Mouse (Mus musculus): ENCODE results near the gene Bbs12. TPM values are rescaled to one million over a fixed set of nuclear protein-coding genes. Genes with fewer than 3 reads are reported as not detected.

Gene Bbs12
- polyA plus RNA-seq, 1 experiment from 2014 or later, result 8.7 TPM

DNA sequence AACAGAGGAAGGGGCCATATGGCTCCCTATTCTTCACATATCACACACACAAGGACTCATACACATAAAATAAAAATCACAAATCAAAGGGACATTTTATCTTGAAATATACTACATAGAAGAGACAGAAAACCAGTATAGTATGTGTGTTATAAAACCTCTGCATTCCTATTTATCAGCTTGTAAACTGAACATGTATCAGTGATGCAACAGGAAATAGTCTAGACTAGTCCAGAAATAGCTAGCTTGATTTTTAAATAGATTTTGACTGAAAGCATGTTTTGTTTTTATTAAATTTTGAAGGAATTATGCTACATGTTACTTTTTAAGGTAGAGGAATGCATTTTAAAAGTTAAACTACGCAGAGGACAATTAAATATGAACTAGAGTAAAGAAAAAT is 17.6 kb downstream of the Bbs12 start:
- H3K36me3 ChIP-seq, result no peaks in the 10 kb centered on the region
- no peaks in the 10 kb centered on the region for H3K27me3 ChIP-seq
- no peak for ATAC-seq (ENCODE audit: low FRiP score, low read depth)
- H3K27ac ChIP-seq, result no peak overlapping the region
- no peaks in the 10 kb centered on the region for H3K9me3 ChIP-seq
- no peak overlapping the region for H3K4me3 ChIP-seq
- no peak overlapping the region for H3K4me2 ChIP-seq (replicated peaks)
- peaks cover 13% of the 10 kb centered on the region for H3K4me1 ChIP-seq
- no peak overlapping the region for H3K9ac ChIP-seq
- 75% methylated on average over 1 of the region's 1 CpGs for WGBS

DNA sequence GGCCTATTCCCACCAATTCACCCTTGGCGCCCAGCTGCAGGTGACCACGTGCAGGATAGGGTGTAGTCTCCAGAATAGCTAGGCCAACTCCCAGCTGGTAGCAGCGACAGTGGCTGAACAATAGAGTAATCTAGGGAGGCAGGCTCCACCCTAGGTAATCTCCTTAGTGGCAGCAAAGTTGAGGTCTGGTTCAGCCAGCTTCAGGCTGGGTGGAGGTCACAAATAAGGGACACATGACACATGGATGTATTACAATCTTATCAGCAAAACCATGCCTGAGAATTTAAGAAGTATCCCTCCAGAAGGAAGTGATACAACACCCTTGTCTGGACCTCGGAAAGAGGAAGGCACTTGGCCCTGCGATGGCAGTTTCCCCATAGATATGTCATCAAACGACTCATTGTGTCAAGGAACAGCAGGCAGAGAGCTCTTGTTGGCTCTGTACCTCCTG is 19.7 kb downstream of the Bbs12 start:
- no peak overlapping the region for H3K4me3 ChIP-seq
- no peak overlapping the region for H3K9ac ChIP-seq
- 70% methylated on average over 6 of the region's 6 CpGs for WGBS
- H3K9me3 ChIP-seq, result no peaks in the 10 kb centered on the region
- H3K4me2 ChIP-seq (replicated peaks), result no peak overlapping the region
- no peak for ATAC-seq (ENCODE audit: low FRiP score, low read depth)
- H3K27me3 ChIP-seq, result no peaks in the 10 kb centered on the region
- no peak overlapping the region for H3K27ac ChIP-seq
- no peaks in the 10 kb centered on the region for H3K36me3 ChIP-seq
- peaks cover 13% of the 10 kb centered on the region for H3K4me1 ChIP-seq

GRCm38 (mm10) chr3:37334053-37334452 is 21.7 kb downstream of the Bbs12 start:
- Histone ChIP-seq H3K4me3 (no peak overlapping the region), H3K27ac (no peak overlapping the region), H3K36me3 (no peaks in the 10 kb centered on the region), H3K27me3 (no peaks in the 10 kb centered on the region), H3K9ac (no peak overlapping the region), H3K4me1 (0 out of 2 replicates have a peak, but pooled peaks cover 4% of the 10 kb centered on the region), H3K4me2 (replicated peaks) (no peak overlapping the region), H3K9me3 (no peaks in the 10 kb centered on the region)
- ATAC-seq (ENCODE audit: low FRiP score, low read depth), result no peak
- 93% methylated on average over 4 of the region's 4 CpGs for WGBS

GRCm38 (mm10) chr3:37341110-37341509 is 28.8 kb downstream of the Bbs12 start:
- H3K4me1 ChIP-seq, result 0 out of 2 replicates have a peak, but pooled peaks cover 5% of the 10 kb centered on the region
- H3K4me3 ChIP-seq, result no peak overlapping the region
- no peaks in the 10 kb centered on the region for H3K9me3 ChIP-seq
- no peak overlapping the region for H3K4me2 ChIP-seq (replicated peaks)
- H3K27ac ChIP-seq, result no peak overlapping the region
- H3K36me3 ChIP-seq, result no peaks in the 10 kb centered on the region
- H3K27me3 ChIP-seq, result no peaks in the 10 kb centered on the region
- ATAC-seq (ENCODE audit: low FRiP score, low read depth), result no peak
- H3K9ac ChIP-seq, result no peak overlapping the region
- WGBS, result 62% methylated on average over 5 of the region's 5 CpGs

DNA sequence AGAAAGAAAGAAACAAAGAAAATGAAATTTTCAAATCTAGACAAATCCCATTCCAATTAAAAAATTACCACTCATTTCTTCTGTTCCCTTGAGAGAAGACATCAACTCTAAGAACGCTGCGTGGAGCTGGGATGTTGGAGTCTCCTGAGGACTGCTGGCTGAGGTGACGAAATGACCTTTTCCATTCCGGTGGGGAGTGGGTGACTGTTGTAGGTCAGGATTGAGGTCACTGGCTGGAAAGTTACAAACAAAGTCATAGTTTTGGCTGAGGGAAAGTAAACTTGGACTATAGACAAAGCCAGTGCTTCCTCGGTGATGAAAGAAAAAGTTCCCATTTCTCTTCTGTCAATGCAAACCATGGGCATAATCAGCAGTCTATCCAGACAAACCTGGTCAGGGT is 30.5 kb downstream of the Bbs12 start:
- Histone ChIP-seq H3K27me3 (peaks cover 7% of the 10 kb centered on the region), H3K36me3 (no peaks in the 10 kb centered on the region), H3K4me1 (peaks cover 16% of the 10 kb centered on the region), H3K4me3 (no peak overlapping the region), H3K9me3 (no peaks in the 10 kb centered on the region), H3K27ac (no peak overlapping the region), H3K4me2 (replicated peaks) (no peak overlapping the region), H3K9ac (no peak overlapping the region)
- 72% methylated on average over 5 of the region's 5 CpGs for WGBS
- ATAC-seq (ENCODE audit: low FRiP score, low read depth), result no peak

GRCm38 (mm10) chr3:37347671-37348070 is 35.3 kb downstream of the Bbs12 start:
- peak overlapping the region; percentile 89 for H3K4me2 ChIP-seq (replicated peaks)
- no peak; the same call in 1 of the 2 replicates for ATAC-seq (ENCODE audit: low FRiP score, low read depth)
- no peak overlapping the region for H3K27ac ChIP-seq
- whole genome bisulfite sequencing, result 33% methylated on average over 9 of the region's 9 CpGs
- H3K9ac ChIP-seq, result peak overlapping the region; percentile 90
- H3K4me1 ChIP-seq, result peaks cover 32% of the 10 kb centered on the region
- H3K27me3 ChIP-seq, result peaks cover 18% of the 10 kb centered on the region
- H3K9me3 ChIP-seq, result no peaks in the 10 kb centered on the region
- H3K36me3 ChIP-seq, result no peaks in the 10 kb centered on the region
- peak overlapping the region; percentile 81 for H3K4me3 ChIP-seq

- H3K36me3 ChIP-seq, result no peaks in the 10 kb centered on the region
- peaks cover 18% of the 10 kb centered on the region for H3K27me3 ChIP-seq
- H3K4me1 ChIP-seq, result peaks cover 33% of the 10 kb centered on the region
- peak within 1 kb of the TSS; percentile 89 for H3K4me2 ChIP-seq (replicated peaks)
- H3K9ac ChIP-seq, result peak within 1 kb of the TSS; percentile 90
- WGBS, result under 1% methylated on average over 65 of the region's 75 CpGs
- ATAC-seq (ENCODE audit: low FRiP score, low read depth), result peak; percentile 70; the same call in 1 of the 2 replicates
- peak within 1 kb of the TSS; percentile 63 for H3K27ac ChIP-seq
- 0 out of 2 replicates have a peak, but pooled peaks cover 6% of the 10 kb centered on the region for H3K9me3 ChIP-seq
- peak within 1 kb of the TSS; percentile 81 for H3K4me3 ChIP-seq
Measured at GRCm38 (mm10) chr3:37348221-37349165, 36.1 kb downstream of the Bbs12 start, which contains the start of gene Fgf2. TSS of gene Fgf2 (plus strand) at chr3:37348346.

GRCm38 (mm10) chr3:37349166-37349548 is 36.8 kb downstream of the Bbs12 start:
- peak overlapping the region; percentile 90 for H3K9ac ChIP-seq
- peak overlapping the region; percentile 89 for H3K4me2 ChIP-seq (replicated peaks)
- H3K4me1 ChIP-seq, result peaks cover 40% of the 10 kb centered on the region
- H3K27ac ChIP-seq, result 0 out of 2 replicates have a peak overlapping the region, but pooled peaks have one; percentile 63
- WGBS, result 9% methylated on average over 8 of the region's 8 CpGs
- 0 out of 2 replicates have a peak, but pooled peaks cover 6% of the 10 kb centered on the region for H3K9me3 ChIP-seq
- H3K27me3 ChIP-seq, result peaks cover 18% of the 10 kb centered on the region
- no peaks in the 10 kb centered on the region for H3K36me3 ChIP-seq
- peak overlapping the region; percentile 81 for H3K4me3 ChIP-seq
- no peak for ATAC-seq (ENCODE audit: low FRiP score, low read depth)

DNA sequence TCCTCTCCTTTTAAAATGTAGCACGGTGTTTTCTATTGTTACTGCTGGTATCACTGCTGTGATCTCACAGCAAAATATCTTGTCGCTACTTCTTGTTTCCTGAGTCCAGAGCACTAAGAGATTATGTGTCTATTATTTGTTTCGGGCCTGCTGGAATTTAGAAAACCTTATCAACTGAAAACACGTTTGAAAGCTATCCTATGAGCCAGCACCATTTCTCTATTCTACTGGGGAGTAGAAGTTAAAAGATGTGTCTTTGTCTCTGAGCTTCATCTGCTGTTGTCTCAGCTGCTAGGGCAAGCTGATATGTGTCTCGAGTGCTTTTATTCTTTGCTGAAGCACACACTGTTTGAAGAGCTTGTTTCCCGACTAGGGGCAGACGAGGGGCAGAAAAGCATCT is 38.0 kb downstream of the Bbs12 start:
- Histone ChIP-seq H3K36me3 (no peaks in the 10 kb centered on the region), H3K4me1 (peaks cover 45% of the 10 kb centered on the region), H3K9ac (no peak overlapping the region; the same call in 1 of the 2 replicates), H3K4me3 (no peak overlapping the region), H3K4me2 (replicated peaks) (peak overlapping the region; percentile 89), H3K27ac (no peak overlapping the region), H3K27me3 (peaks cover 18% of the 10 kb centered on the region), H3K9me3 (0 out of 2 replicates have a peak, but pooled peaks cover 6% of the 10 kb centered on the region)
- ATAC-seq (ENCODE audit: low FRiP score, low read depth), result no peak
- WGBS, result 72% methylated on average over 7 of the region's 7 CpGs

DNA sequence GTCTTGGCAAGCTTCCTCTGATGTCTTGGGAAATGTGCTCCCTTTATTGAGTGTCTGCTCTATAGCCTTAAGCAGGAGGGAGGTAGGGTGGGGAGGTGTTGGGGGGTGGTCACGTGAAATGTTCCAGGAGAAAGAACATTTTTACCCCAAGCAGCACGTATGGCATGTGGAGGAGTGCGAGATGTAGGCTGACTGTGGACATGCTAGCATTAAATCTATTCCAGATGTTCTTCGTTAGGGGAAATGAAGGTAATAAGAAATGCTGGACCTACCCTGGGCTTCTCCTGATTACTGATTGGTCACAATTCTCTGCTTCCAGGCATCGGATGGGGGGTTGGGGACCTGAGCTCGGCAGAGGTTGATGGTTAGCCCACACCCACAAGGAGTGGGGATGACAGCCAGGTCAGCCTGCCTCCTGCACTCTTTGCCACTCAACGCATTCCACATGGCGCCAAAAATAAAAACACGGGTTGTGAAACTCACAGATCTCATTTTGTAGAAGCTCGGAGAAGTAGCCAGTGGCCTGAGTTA is 41.7 kb downstream of the Bbs12 start:
- Histone ChIP-seq H3K9ac (no peak overlapping the region; the same call in 1 of the 2 replicates), H3K4me2 (replicated peaks) (peak overlapping the region; percentile 21; the same call in 1 of the 2 replicates), H3K4me1 (peaks cover 28% of the 10 kb centered on the region), H3K36me3 (no peaks in the 10 kb centered on the region), H3K27me3 (peaks cover 9% of the 10 kb centered on the region; the same call in 1 of the 2 replicates), H3K9me3 (0 out of 2 replicates have a peak, but pooled peaks cover 6% of the 10 kb centered on the region), H3K4me3 (no peak overlapping the region), H3K27ac (peak overlapping the region; percentile 87)
- peak; percentile 95 for ATAC-seq (ENCODE audit: low FRiP score, low read depth)
- 17% methylated on average over 10 of the region's 10 CpGs for WGBS

GRCm38 (mm10) chr3:37354737-37355136 is 42.4 kb downstream of the Bbs12 start:
- 0 out of 2 replicates have a peak, but pooled peaks cover 6% of the 10 kb centered on the region for H3K9me3 ChIP-seq
- ATAC-seq (ENCODE audit: low FRiP score, low read depth), result no peak

GRCm38 (mm10) chr3:37360729-37361128 is 48.4 kb downstream of the Bbs12 start:
- WGBS, result 77% methylated on average over 9 of the region's 9 CpGs
- Histone ChIP-seq H3K4me1 (no peaks in the 10 kb centered on the region), H3K9ac (no peak overlapping the region), H3K27ac (no peak overlapping the region), H3K27me3 (no peaks in the 10 kb centered on the region), H3K9me3 (no peaks in the 10 kb centered on the region), H3K4me3 (no peak overlapping the region), H3K4me2 (replicated peaks) (no peak overlapping the region), H3K36me3 (no peaks in the 10 kb centered on the region)
- no peak for ATAC-seq (ENCODE audit: low FRiP score, low read depth)

More at GRCm38 (mm10) chr3:37354737-37355136, 42.4 kb downstream of the Bbs12 start:
- peaks cover 2% of the 10 kb centered on the region; the same call in 1 of the 2 replicates for H3K27me3 ChIP-seq
- H3K27ac ChIP-seq, result peak overlapping the region; percentile 87; the same call in 1 of the 2 replicates
- H3K36me3 ChIP-seq, result no peaks in the 10 kb centered on the region
- no peak overlapping the region for H3K9ac ChIP-seq
- peaks cover 20% of the 10 kb centered on the region for H3K4me1 ChIP-seq
- no peak overlapping the region for H3K4me3 ChIP-seq
- H3K4me2 ChIP-seq (replicated peaks), result peak overlapping the region; percentile 21; the same call in 1 of the 2 replicates
- 38% methylated on average over 1 of the region's 1 CpGs for WGBS
